Mouse (Mus musculus): ENCODE results near the gene Cbwd1. TPM values are rescaled to one million over a fixed set of nuclear protein-coding genes. Genes with fewer than 3 reads are reported as not detected.
"Not testable (repeated sequence)": the region's sequence is repeated elsewhere in the genome, so short reads cannot be mapped to it uniquely, and the experiment has no call there.

Gene Cbwd1
- polyA plus RNA-seq, 1 experiment from 2014 or later: 16.5 TPM

- no peak for DNase-seq (ENCODE audit: low spot score)
- Histone ChIP-seq H3K9me3 (replicated peaks; ENCODE audit: control insufficient read depth, low read length) (no peaks in the 10 kb centered on the region), H3K27me3 (replicated peaks; ENCODE audit: control insufficient read depth, insufficient read depth, low read length) (peaks cover 52% of the 10 kb centered on the region), H3K27ac (ENCODE audit: low read depth, low read length) (no peak overlapping the region), H3K9ac (ENCODE audit: low read length) (no peak overlapping the region), H3K36me3 (ENCODE audit: control insufficient read depth, insufficient read depth, low read length) (no peaks in the 10 kb centered on the region), H3K4me1 (ENCODE audit: control insufficient read depth, insufficient read depth, low read length) (peaks cover 11% of the 10 kb centered on the region; the same call in 1 of the 2 replicates), H3K4me2 (ENCODE audit: low read length) (no peak overlapping the region), H3K4me3 (ENCODE audit: low read depth, low read length) (no peak overlapping the region)
- 30% methylated on average over 4 of the region's 4 CpGs for WGBS
- ATAC-seq: no peak
Measured at GRCm38 (mm10) chr19:24896536-24896935, 64.9 kb downstream of the Cbwd1 start.

GRCm38 (mm10) chr19:24886888-24887287 lies 74.5 kb downstream of the Cbwd1 start:
- no peak for DNase-seq (ENCODE audit: low spot score)
- H3K27ac ChIP-seq (ENCODE audit: low read depth, low read length): no peak overlapping the region
- WGBS: 83% methylated on average over 3 of the region's 3 CpGs

GRCm38 (mm10) chr19:24885504-24885903 lies 75.9 kb downstream of the Cbwd1 start:
- Histone ChIP-seq H3K27ac (ENCODE audit: low read depth, low read length) (no peak overlapping the region), H3K36me3 (ENCODE audit: control insufficient read depth, insufficient read depth, low read length) (no peaks in the 10 kb centered on the region), H3K9me3 (replicated peaks; ENCODE audit: control insufficient read depth, low read length) (no peaks in the 10 kb centered on the region), H3K4me2 (ENCODE audit: low read length) (no peak overlapping the region), H3K9ac (ENCODE audit: low read length) (no peak overlapping the region), H3K4me1 (ENCODE audit: control insufficient read depth, insufficient read depth, low read length) (no peaks in the 10 kb centered on the region), H3K4me3 (ENCODE audit: low read depth, low read length) (no peak overlapping the region), H3K27me3 (replicated peaks; ENCODE audit: control insufficient read depth, insufficient read depth, low read length) (no peaks in the 10 kb centered on the region)
- WGBS: 19% methylated on average over 5 of the region's 5 CpGs
- ATAC-seq: peak; percentile 32; the same call in 1 of the 2 replicates
- peak; percentile 72 for DNase-seq (ENCODE audit: low spot score)

More at GRCm38 (mm10) chr19:24886888-24887287, 74.5 kb downstream of the Cbwd1 start:
- Histone ChIP-seq H3K4me2 (ENCODE audit: low read length) (no peak overlapping the region), H3K9me3 (replicated peaks; ENCODE audit: control insufficient read depth, low read length) (no peaks in the 10 kb centered on the region), H3K27me3 (replicated peaks; ENCODE audit: control insufficient read depth, insufficient read depth, low read length) (no peaks in the 10 kb centered on the region), H3K36me3 (ENCODE audit: control insufficient read depth, insufficient read depth, low read length) (no peaks in the 10 kb centered on the region), H3K9ac (ENCODE audit: low read length) (no peak overlapping the region), H3K4me1 (ENCODE audit: control insufficient read depth, insufficient read depth, low read length) (no peaks in the 10 kb centered on the region), H3K4me3 (ENCODE audit: low read depth, low read length) (no peak overlapping the region)
- ATAC-seq: no peak

GRCm38 (mm10) chr19:24881237-24881636 lies 80.2 kb downstream of the Cbwd1 start:
- Histone ChIP-seq H3K27me3 (replicated peaks; ENCODE audit: control insufficient read depth, insufficient read depth, low read length) (no peaks in the 10 kb centered on the region), H3K27ac (ENCODE audit: low read depth, low read length) (no peak overlapping the region), H3K9ac (ENCODE audit: low read length) (no peak overlapping the region), H3K9me3 (replicated peaks; ENCODE audit: control insufficient read depth, low read length) (no peaks in the 10 kb centered on the region), H3K4me3 (ENCODE audit: low read depth, low read length) (no peak overlapping the region), H3K4me2 (ENCODE audit: low read length) (no peak overlapping the region), H3K36me3 (ENCODE audit: control insufficient read depth, insufficient read depth, low read length) (no peaks in the 10 kb centered on the region), H3K4me1 (ENCODE audit: control insufficient read depth, insufficient read depth, low read length) (no peaks in the 10 kb centered on the region)
- 66% methylated on average over 4 of the region's 4 CpGs for WGBS
- ATAC-seq (no peak), DNase-seq (ENCODE audit: low spot score) (no peak)

- not testable (repeated sequence) for H3K4me3 ChIP-seq (ENCODE audit: low read depth, low read length); H3K4me2 ChIP-seq (ENCODE audit: low read length); H3K4me1 ChIP-seq (ENCODE audit: control insufficient read depth, insufficient read depth, low read length); H3K9me3 ChIP-seq (replicated peaks; ENCODE audit: control insufficient read depth, low read length); ATAC-seq; H3K27ac ChIP-seq (ENCODE audit: low read depth, low read length); H3K27me3 ChIP-seq (replicated peaks; ENCODE audit: control insufficient read depth, insufficient read depth, low read length); DNase-seq (ENCODE audit: low spot score); H3K36me3 ChIP-seq (ENCODE audit: control insufficient read depth, insufficient read depth, low read length); H3K9ac ChIP-seq (ENCODE audit: low read length)
- 86% methylated on average over 23 of the region's 26 CpGs for WGBS
Measured at GRCm38 (mm10) chr19:24875129-24875870, 86.1 kb downstream of the Cbwd1 start, which contains the start of gene Gm10053. TSS of gene Gm10053 (plus strand) at chr19:24875686.

GRCm38 (mm10) chr19:24873873-24874272 lies 87.5 kb downstream of the Cbwd1 start:
- Histone ChIP-seq H3K27me3 (replicated peaks; ENCODE audit: control insufficient read depth, insufficient read depth, low read length) (0 out of 2 replicates have a peak, but pooled peaks cover 4% of the 10 kb centered on the region), H3K4me1 (ENCODE audit: control insufficient read depth, insufficient read depth, low read length) (no peaks in the 10 kb centered on the region), H3K27ac (ENCODE audit: low read depth, low read length) (no peak overlapping the region), H3K9ac (ENCODE audit: low read length) (no peak overlapping the region), H3K36me3 (ENCODE audit: control insufficient read depth, insufficient read depth, low read length) (no peaks in the 10 kb centered on the region), H3K9me3 (replicated peaks; ENCODE audit: control insufficient read depth, low read length) (no peaks in the 10 kb centered on the region), H3K4me3 (ENCODE audit: low read depth, low read length) (no peak overlapping the region), H3K4me2 (ENCODE audit: low read length) (no peak overlapping the region)
- DNase-seq (ENCODE audit: low spot score) (peak; percentile 44), ATAC-seq (no peak)
- 54% methylated on average over 2 of the region's 2 CpGs for WGBS

- Histone ChIP-seq H3K27ac (ENCODE audit: low read depth, low read length) (no peak overlapping the region), H3K4me2 (ENCODE audit: low read length) (peak overlapping the region; percentile 63), H3K4me3 (ENCODE audit: low read depth, low read length) (peak overlapping the region; percentile 26), H3K36me3 (ENCODE audit: control insufficient read depth, insufficient read depth, low read length) (no peaks in the 10 kb centered on the region), H3K27me3 (replicated peaks; ENCODE audit: control insufficient read depth, insufficient read depth, low read length) (0 out of 2 replicates have a peak, but pooled peaks cover 4% of the 10 kb centered on the region), H3K9me3 (replicated peaks; ENCODE audit: control insufficient read depth, low read length) (no peaks in the 10 kb centered on the region), H3K9ac (ENCODE audit: low read length) (peak overlapping the region; percentile 59), H3K4me1 (ENCODE audit: control insufficient read depth, insufficient read depth, low read length) (no peaks in the 10 kb centered on the region)
- 22% methylated on average over 18 of the region's 18 CpGs for WGBS
- peak; percentile 87 for DNase-seq (ENCODE audit: low spot score)
- ATAC-seq: peak; percentile 67
Measured at GRCm38 (mm10) chr19:24871037-24871635, 90.3 kb downstream of the Cbwd1 start.
